27 mouse cellular contexts compared by ENCODE assay signal in the genomic region with DNA sequence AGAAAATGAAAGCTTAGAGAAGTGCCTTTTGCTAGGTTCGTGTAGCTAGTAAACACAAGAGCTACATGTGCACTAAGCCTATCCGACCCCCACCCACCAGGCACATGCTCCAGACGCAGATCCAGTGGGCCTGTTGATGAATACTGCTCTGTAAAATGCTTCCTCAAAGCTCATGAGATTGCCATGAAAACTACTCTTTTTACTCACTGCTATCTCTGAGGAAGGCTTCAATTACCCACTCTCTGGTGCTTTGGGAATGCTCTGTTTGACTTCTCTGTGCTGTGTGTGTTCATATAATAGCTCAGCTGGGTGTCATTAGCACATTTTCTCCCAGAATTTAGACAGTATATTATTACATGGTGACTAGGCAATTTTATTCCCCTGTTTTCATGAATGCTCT.
DNase-seq lines count a peak whose midpoint lies in the region; ATAC-seq and TF ChIP-seq lines count a peak whose summit lies in the region.
"Had no signal": no experiment of that assay in that cellular context is flagged by ENCODE, and none has a peak within 500 bp of the region (broad histone marks: within the 10 kb centered on the region; RNA-seq: fewer than 3 reads in every experiment).

No protein-coding gene starts in this region.

- H3K4me3 ChIP-seq in forebrain, embryonic 14.5 days (ENCODE audit: low read depth, low read length): no peak overlapping the region
- H3K4me3 ChIP-seq in forebrain, embryonic 11.5 days (ENCODE audit: low read depth, low read length): no peak overlapping the region
- H3K4me3 ChIP-seq in limb, embryonic 12.5 days (replicated peaks): no peak overlapping the region
- H3K4me3 ChIP-seq in limb, embryonic 10.5 days: no peak overlapping the region
- no peak overlapping the region for H3K4me3 ChIP-seq in forebrain, postnatal 0 days (ENCODE audit: low read depth, low read length)
- H3K4me3 ChIP-seq in neural tube, embryonic 15.5 days (replicated peaks): no peak overlapping the region
- H3K4me3 ChIP-seq: embryonic facial prominence, embryonic 13.5 days; erythroblast, embryonic 14.5 days; hindbrain, embryonic 10.5 days; liver, embryonic 12.5 days; myocyte had no signal

- 52% methylated on average over 3 of the region's 3 CpGs for WGBS in forebrain, embryonic 14.5 days
- WGBS in forebrain, embryonic 11.5 days: 64% methylated on average over 3 of the region's 3 CpGs
- whole genome bisulfite sequencing in limb, embryonic 12.5 days: 47% methylated on average over 3 of the region's 3 CpGs
- WGBS in limb, embryonic 10.5 days: 88% methylated on average over 3 of the region's 3 CpGs
- WGBS in forebrain, postnatal 0 days: 50% methylated on average over 3 of the region's 3 CpGs
- 38% methylated on average over 3 of the region's 3 CpGs for WGBS in neural tube, embryonic 15.5 days

- DNase-seq in forebrain, embryonic 14.5 days (ENCODE audit: low spot score): peak; percentile 53
- no peak for DNase-seq in forebrain, embryonic 11.5 days (ENCODE audit: low spot score)
- DNase-seq in limb, embryonic 10.5 days (ENCODE audit: low spot score): no peak
- no peak for DNase-seq in forebrain, postnatal 0 days
- no peak for DNase-seq in yolk sac, embryonic 10.5 days (ENCODE audit: low spot score)
- DNase-seq in cerebellum, adult 18-20 months: no peak
- DNase-seq: adrenal gland, postnatal 14 days; cerebellum, adult 8-10 months; cerebellum, postnatal 25 days; gastrocnemius, postnatal 14 days; heart, postnatal 14 days; kidney, postnatal 4 days; liver, postnatal 0 days; lung, postnatal 36 days; right cerebral cortex, adult 18-20 months; spleen, adult 18-20 months; thymus, postnatal 14 days had no signal

- no peaks in the 10 kb centered on the region for H3K36me3 ChIP-seq in forebrain, embryonic 14.5 days (ENCODE audit: control insufficient read depth, insufficient read depth, low read length)
- H3K36me3 ChIP-seq in forebrain, embryonic 11.5 days (ENCODE audit: control insufficient read depth, insufficient read depth, low read length): no peaks in the 10 kb centered on the region
- no peaks in the 10 kb centered on the region for H3K36me3 ChIP-seq in limb, embryonic 12.5 days
- H3K36me3 ChIP-seq in limb, embryonic 10.5 days: no peaks in the 10 kb centered on the region
- no peaks in the 10 kb centered on the region for H3K36me3 ChIP-seq in forebrain, postnatal 0 days (ENCODE audit: insufficient read depth)
- no peaks in the 10 kb centered on the region for H3K36me3 ChIP-seq in neural tube, embryonic 15.5 days
- H3K36me3 ChIP-seq: embryonic facial prominence, embryonic 13.5 days; hindbrain, embryonic 10.5 days; liver, embryonic 12.5 days had no signal

- no peak overlapping the region for H3K9ac ChIP-seq in forebrain, embryonic 14.5 days (ENCODE audit: low read length)
- H3K9ac ChIP-seq in forebrain, embryonic 11.5 days (ENCODE audit: low read length): no peak overlapping the region
- no peak overlapping the region for H3K9ac ChIP-seq in limb, embryonic 12.5 days (replicated peaks)
- no peak overlapping the region for H3K9ac ChIP-seq in forebrain, postnatal 0 days
- H3K9ac ChIP-seq in neural tube, embryonic 15.5 days (replicated peaks): no peak overlapping the region
- H3K9ac ChIP-seq: embryonic facial prominence, embryonic 13.5 days; liver, embryonic 12.5 days; liver, postnatal 0 days had no signal

- H3K4me1 ChIP-seq in forebrain, embryonic 14.5 days (ENCODE audit: control insufficient read depth, insufficient read depth, low read length): no peaks in the 10 kb centered on the region
- no peaks in the 10 kb centered on the region for H3K4me1 ChIP-seq in forebrain, embryonic 11.5 days (replicated peaks; ENCODE audit: control insufficient read depth, insufficient read depth, low read length)
- no peaks in the 10 kb centered on the region for H3K4me1 ChIP-seq in limb, embryonic 12.5 days (replicated peaks)
- H3K4me1 ChIP-seq in limb, embryonic 10.5 days: peaks cover 7% of the 10 kb centered on the region; the same call in 1 of the 2 replicates
- H3K4me1 ChIP-seq in forebrain, postnatal 0 days (ENCODE audit: insufficient read depth): no peaks in the 10 kb centered on the region
- H3K4me1 ChIP-seq in neural tube, embryonic 15.5 days: peaks cover 6% of the 10 kb centered on the region
- H3K4me1 ChIP-seq: embryonic facial prominence, embryonic 13.5 days; liver, embryonic 12.5 days had no signal

- no peak for TF ChIP-seq CTCF in forebrain, postnatal 0 days (IDR thresholded peaks at IDR 0.05; ENCODE audit: low read depth)

- H3K4me2 ChIP-seq in forebrain, embryonic 14.5 days (ENCODE audit: low read length): no peak overlapping the region
- no peak overlapping the region for H3K4me2 ChIP-seq in forebrain, embryonic 11.5 days (ENCODE audit: low read depth, low read length, severe bottlenecking)
- H3K4me2 ChIP-seq in limb, embryonic 12.5 days: no peak overlapping the region
- H3K4me2 ChIP-seq in forebrain, postnatal 0 days (ENCODE audit: low read depth): no peak overlapping the region
- H3K4me2 ChIP-seq in neural tube, embryonic 15.5 days: no peak overlapping the region
- H3K4me2 ChIP-seq: embryonic facial prominence, embryonic 13.5 days; liver, embryonic 12.5 days; midbrain, embryonic 11.5 days had no signal

- ATAC-seq in forebrain, embryonic 14.5 days: peak; percentile 68
- no peak for ATAC-seq in forebrain, embryonic 11.5 days (replicated peaks; ENCODE audit: low FRiP score)
- 0 out of 2 replicates have a peak, but pooled peaks have one; percentile 43 for ATAC-seq in limb, embryonic 12.5 days (ENCODE audit: insufficient number of reproducible peaks, insufficient read depth, low FRiP score, low TSS enrichment, low read depth)
- ATAC-seq in forebrain, postnatal 0 days: peak; percentile 79
- peak; percentile 70 for ATAC-seq in neural tube, embryonic 15.5 days (ENCODE audit: low FRiP score)
- ATAC-seq: intestine, postnatal 0 days; liver, embryonic 12.5 days; liver, postnatal 0 days; Patski had no signal

- no peaks in the 10 kb centered on the region for H3K9me3 ChIP-seq in forebrain, embryonic 14.5 days (replicated peaks; ENCODE audit: control insufficient read depth, low read length)
- H3K9me3 ChIP-seq in forebrain, embryonic 11.5 days (ENCODE audit: control insufficient read depth, low read length): no peaks in the 10 kb centered on the region
- no peaks in the 10 kb centered on the region for H3K9me3 ChIP-seq in limb, embryonic 12.5 days
- no peaks in the 10 kb centered on the region for H3K9me3 ChIP-seq in limb, embryonic 10.5 days (replicated peaks)
- no peaks in the 10 kb centered on the region for H3K9me3 ChIP-seq in forebrain, postnatal 0 days (ENCODE audit: low read length)
- H3K9me3 ChIP-seq in neural tube, embryonic 15.5 days (replicated peaks): no peaks in the 10 kb centered on the region
- H3K9me3 ChIP-seq: embryonic facial prominence, embryonic 13.5 days; hindbrain, embryonic 10.5 days; liver, embryonic 12.5 days had no signal

- no peaks in the 10 kb centered on the region for H3K27me3 ChIP-seq in forebrain, embryonic 14.5 days (replicated peaks; ENCODE audit: control insufficient read depth, insufficient read depth, low read length)
- no peaks in the 10 kb centered on the region for H3K27me3 ChIP-seq in forebrain, embryonic 11.5 days (ENCODE audit: control insufficient read depth, insufficient read depth, low read length)
- H3K27me3 ChIP-seq in limb, embryonic 12.5 days: peaks cover 14% of the 10 kb centered on the region
- H3K27me3 ChIP-seq in limb, embryonic 10.5 days (ENCODE audit: low read depth, poor library complexity, severe bottlenecking): peaks cover 12% of the 10 kb centered on the region; the same call in 1 of the 2 replicates
- H3K27me3 ChIP-seq in forebrain, postnatal 0 days (ENCODE audit: insufficient read depth, low read length): no peaks in the 10 kb centered on the region
- no peaks in the 10 kb centered on the region for H3K27me3 ChIP-seq in neural tube, embryonic 15.5 days (replicated peaks)
- H3K27me3 ChIP-seq: embryonic facial prominence, embryonic 13.5 days; liver, embryonic 12.5 days; Patski had no signal

- H3K27ac ChIP-seq in forebrain, embryonic 14.5 days (ENCODE audit: low read depth, low read length): no peak overlapping the region
- no peak overlapping the region for H3K27ac ChIP-seq in forebrain, embryonic 11.5 days (ENCODE audit: low read depth, low read length)
- H3K27ac ChIP-seq in limb, embryonic 12.5 days: no peak overlapping the region
- H3K27ac ChIP-seq in limb, embryonic 10.5 days: no peak overlapping the region
- H3K27ac ChIP-seq in forebrain, postnatal 0 days (ENCODE audit: low read depth, low read length): no peak overlapping the region
- H3K27ac ChIP-seq in neural tube, embryonic 15.5 days (replicated peaks): no peak overlapping the region
- H3K27ac ChIP-seq: embryonic facial prominence, embryonic 13.5 days; hindbrain, embryonic 10.5 days; liver, embryonic 12.5 days had no signal
